Mouse (Mus musculus): ENCODE measurements around the gene Dnaaf5. TPM values are rescaled to one million over a fixed set of nuclear protein-coding genes. Genes with fewer than 3 reads are reported as not detected.
A peak's percentile ranks its signal among the peaks of the same experiment; 100 is the strongest.

Gene Dnaaf5
- polyA plus RNA-seq, 1 experiment from 2014 or later: 2.4 TPM

- WGBS (ENCODE audit: insufficient replicate concordance): 65% methylated on average over 3 of the region's 3 CpGs
- Histone ChIP-seq H3K9me3 (replicated peaks) (no peaks in the 10 kb centered on the region), H3K27me3 (no peaks in the 10 kb centered on the region), H3K4me1 (replicated peaks) (peaks cover under 1% of the 10 kb centered on the region; the same call in 1 of the 2 replicates), H3K36me3 (replicated peaks) (no peaks in the 10 kb centered on the region), H3K27ac (replicated peaks) (no peak overlapping the region), H3K4me2 (no peak overlapping the region), H3K4me3 (replicated peaks) (no peak overlapping the region), H3K9ac (no peak overlapping the region)
- ATAC-seq (ENCODE audit: insufficient read depth): no peak
Observed at GRCm38 (mm10) chr5:139143890-139144289, 6.1 kb upstream of the Dnaaf5 start.

DNA sequence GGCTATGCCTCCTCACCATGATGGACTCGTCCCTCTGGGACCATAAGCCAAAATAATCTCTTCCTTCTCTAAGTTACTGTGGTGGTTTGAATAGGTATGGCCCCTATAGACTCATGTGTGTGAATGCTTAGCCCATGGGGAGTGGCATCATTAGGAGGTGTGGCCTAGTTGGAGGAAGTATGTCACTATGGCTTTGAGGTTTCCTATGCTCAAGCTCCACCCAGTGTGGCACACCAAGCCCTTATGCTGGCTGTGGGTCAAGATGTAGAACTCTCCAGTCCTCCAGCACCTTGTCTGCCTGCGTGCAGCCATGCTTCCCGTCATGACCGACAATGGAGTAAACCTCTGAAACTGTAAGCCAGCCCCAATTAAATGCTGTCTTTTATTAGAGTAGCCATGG, 4.3 kb upstream of the Dnaaf5 start:
- H3K27ac ChIP-seq (replicated peaks): no peak overlapping the region
- no peak for ATAC-seq (ENCODE audit: insufficient read depth)
- no peaks in the 10 kb centered on the region for H3K27me3 ChIP-seq
- H3K9me3 ChIP-seq (replicated peaks): no peaks in the 10 kb centered on the region
- H3K4me2 ChIP-seq: no peak overlapping the region
- H3K9ac ChIP-seq: no peak overlapping the region
- peaks cover 14% of the 10 kb centered on the region for H3K4me1 ChIP-seq (replicated peaks)
- no peaks in the 10 kb centered on the region for H3K36me3 ChIP-seq (replicated peaks)
- 80% methylated on average over 4 of the region's 4 CpGs for WGBS (ENCODE audit: insufficient replicate concordance)
- no peak overlapping the region for H3K4me3 ChIP-seq (replicated peaks)

DNA sequence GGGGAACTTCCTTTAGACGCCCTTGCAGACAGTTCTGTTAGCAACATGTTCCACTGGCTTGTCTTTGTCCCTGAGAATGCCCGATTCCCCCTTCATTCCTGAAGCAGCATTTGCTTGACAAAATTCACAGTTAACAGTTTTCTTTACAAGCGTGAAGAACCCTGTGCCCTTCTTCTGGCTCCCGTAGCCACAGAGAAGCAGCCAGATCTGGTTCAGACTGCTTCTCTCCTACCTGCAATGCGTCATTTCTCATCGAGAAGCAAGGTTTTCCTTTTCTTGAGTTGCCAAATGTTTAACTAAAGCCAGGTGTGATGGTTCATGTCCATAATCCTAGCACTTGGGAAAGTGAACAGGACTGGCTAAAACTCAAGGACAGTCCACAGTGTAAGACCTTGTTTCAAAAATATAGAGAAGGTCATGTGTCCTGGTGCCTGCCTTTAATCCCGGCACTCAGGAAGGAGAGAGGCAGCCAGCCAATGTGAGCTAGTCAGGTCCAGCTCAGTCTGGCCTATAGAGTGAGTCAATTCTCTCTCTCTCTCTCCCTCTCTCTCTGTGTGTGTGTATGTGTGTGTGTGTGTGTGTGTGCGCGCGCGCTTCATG, 3.4 kb upstream of the Dnaaf5 start:
- H3K4me3 ChIP-seq (replicated peaks): no peak overlapping the region
- H3K9ac ChIP-seq: no peak overlapping the region
- no peak for ATAC-seq (ENCODE audit: insufficient read depth)
- H3K27me3 ChIP-seq: no peaks in the 10 kb centered on the region
- WGBS (ENCODE audit: insufficient replicate concordance): 80% methylated on average over 11 of the region's 11 CpGs
- no peak overlapping the region for H3K27ac ChIP-seq (replicated peaks)
- no peak overlapping the region for H3K4me2 ChIP-seq
- no peaks in the 10 kb centered on the region for H3K9me3 ChIP-seq (replicated peaks)
- peaks cover 22% of the 10 kb centered on the region for H3K4me1 ChIP-seq (replicated peaks)
- H3K36me3 ChIP-seq (replicated peaks): no peaks in the 10 kb centered on the region

DNA sequence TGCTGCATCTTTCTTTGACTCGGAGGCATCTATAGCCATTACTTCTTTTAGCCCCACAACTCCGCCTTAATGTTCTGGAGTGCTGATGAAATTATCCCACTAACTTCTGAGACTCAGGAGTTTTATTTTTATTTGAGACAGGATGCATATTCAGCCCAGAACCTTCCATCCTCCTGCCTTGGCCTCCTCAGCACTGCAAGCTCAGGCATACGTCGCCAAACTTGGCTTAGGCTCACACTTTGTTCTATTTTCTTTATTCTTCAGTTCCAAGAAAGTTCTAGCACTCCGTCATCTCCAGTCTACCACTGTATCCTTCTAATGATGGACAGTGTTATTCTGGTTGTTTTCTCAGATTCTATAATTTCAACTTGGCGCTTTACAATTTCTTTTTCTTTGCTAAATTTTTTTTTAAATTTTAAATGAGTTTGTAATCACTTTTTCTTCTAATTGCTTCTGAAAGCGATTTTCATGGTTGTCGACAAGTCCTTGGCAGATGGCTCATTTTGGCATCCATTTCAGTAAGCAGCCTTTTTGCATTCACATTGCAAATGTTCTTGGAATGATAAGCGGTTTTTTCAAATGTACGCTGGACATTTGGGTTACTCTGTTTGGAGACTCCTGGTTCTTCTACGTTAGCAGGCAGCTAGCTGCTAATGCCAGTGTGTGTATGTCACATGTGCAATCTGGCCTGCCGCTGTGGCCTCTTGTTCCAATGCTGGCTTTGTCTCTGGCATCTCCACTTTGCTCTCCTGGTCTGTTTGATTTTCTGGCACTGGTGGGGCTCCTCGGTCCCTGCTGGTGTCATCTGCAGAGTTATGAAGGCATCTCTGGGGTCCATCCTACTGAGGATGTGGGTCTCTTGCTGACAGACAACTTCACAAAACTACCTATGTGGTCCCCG, 2.6 kb upstream of the Dnaaf5 start:
- no peak overlapping the region for H3K4me3 ChIP-seq (replicated peaks)
- peaks cover 24% of the 10 kb centered on the region for H3K4me1 ChIP-seq (replicated peaks)
- H3K27ac ChIP-seq (replicated peaks): no peak overlapping the region
- ATAC-seq (ENCODE audit: insufficient read depth): no peak
- no peak overlapping the region for H3K9ac ChIP-seq
- 78% methylated on average over 14 of the region's 14 CpGs for WGBS (ENCODE audit: insufficient replicate concordance)
- no peaks in the 10 kb centered on the region for H3K27me3 ChIP-seq
- H3K9me3 ChIP-seq (replicated peaks): no peaks in the 10 kb centered on the region
- H3K36me3 ChIP-seq (replicated peaks): 0 out of 2 replicates have a peak, but pooled peaks cover 5% of the 10 kb centered on the region
- H3K4me2 ChIP-seq: no peak overlapping the region

DNA sequence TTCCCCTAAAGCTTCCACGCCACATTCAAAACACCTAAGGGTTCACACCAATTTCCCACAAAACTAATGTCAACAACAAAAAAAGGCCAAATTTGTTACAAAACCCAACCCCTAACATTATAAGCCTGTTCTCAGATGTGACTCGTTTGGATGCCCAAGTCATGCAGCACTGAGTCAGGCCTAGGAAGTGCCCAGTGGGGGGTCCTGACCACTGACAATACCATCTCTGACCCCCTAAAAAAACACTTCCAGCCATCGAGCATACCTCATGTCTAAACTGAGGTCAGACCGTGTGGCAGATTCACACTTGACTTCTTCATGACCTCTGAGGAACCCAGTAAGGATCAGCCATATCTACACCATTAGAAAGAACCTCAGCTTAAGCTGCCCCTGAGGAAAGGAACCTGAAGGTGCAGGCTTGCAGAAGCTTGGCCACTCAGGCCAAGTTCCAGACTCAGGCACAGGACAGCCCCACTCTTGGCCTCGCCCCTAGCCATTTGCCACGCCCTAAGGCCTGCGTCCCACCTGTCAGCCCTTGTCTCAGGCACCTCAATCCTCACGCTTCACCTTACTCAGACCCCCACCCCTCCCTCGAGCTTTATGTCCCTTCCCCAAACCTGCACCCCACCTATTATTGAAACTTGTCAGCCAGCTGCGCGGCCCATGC, 884 bp upstream of the Dnaaf5 start:
- H3K4me1 ChIP-seq (replicated peaks): peaks cover 24% of the 10 kb centered on the region
- WGBS (ENCODE audit: insufficient replicate concordance): 21% methylated on average over 11 of the region's 11 CpGs
- H3K9ac ChIP-seq: peak overlapping the region; percentile 54; the same call in 1 of the 2 replicates
- H3K36me3 ChIP-seq (replicated peaks): peaks cover 21% of the 10 kb centered on the region; the same call in 1 of the 2 replicates
- H3K27me3 ChIP-seq: no peaks in the 10 kb centered on the region
- peak overlapping the region; percentile 95 for H3K4me2 ChIP-seq
- peak overlapping the region; percentile 72; the same call in 1 of the 2 replicates for H3K27ac ChIP-seq (replicated peaks)
- peak overlapping the region; percentile 87 for H3K4me3 ChIP-seq (replicated peaks)
- ATAC-seq (ENCODE audit: insufficient read depth): no peak
- no peaks in the 10 kb centered on the region for H3K9me3 ChIP-seq (replicated peaks)

DNA sequence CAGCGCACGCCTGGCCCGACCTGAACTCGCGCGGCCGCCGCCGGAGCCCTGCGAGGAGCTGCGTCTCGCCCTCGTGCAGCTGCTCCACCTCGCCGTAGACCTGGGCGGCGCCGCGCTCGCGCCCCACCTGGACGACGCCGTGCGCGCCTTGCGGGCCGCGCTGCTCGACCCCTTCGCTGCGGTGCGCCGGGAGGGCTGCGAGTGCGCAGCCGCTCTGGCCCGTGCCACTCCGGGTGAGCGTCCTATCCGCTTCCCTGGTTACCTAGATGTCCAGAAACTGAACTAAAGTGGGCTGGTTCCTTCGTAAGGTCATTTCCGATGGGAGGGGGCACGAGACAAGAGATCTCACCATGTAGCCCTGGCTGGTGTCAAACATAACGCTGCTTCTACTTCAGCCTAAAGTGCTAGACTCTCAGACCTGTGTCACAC, 594 bp downstream of the Dnaaf5 start:
- peak; percentile 36 for ATAC-seq (ENCODE audit: insufficient read depth)
- Histone ChIP-seq H3K27me3 (no peaks in the 10 kb centered on the region), H3K4me1 (replicated peaks) (peaks cover 24% of the 10 kb centered on the region), H3K36me3 (replicated peaks) (peaks cover 31% of the 10 kb centered on the region; the same call in 1 of the 2 replicates), H3K9ac (peak overlapping the region; percentile 71), H3K27ac (replicated peaks) (peak overlapping the region; percentile 72), H3K9me3 (replicated peaks) (no peaks in the 10 kb centered on the region), H3K4me3 (replicated peaks) (peak overlapping the region; percentile 87), H3K4me2 (peak overlapping the region; percentile 95)
- under 1% methylated on average over 45 of the region's 45 CpGs for WGBS (ENCODE audit: insufficient replicate concordance)

- no peak for ATAC-seq (ENCODE audit: insufficient read depth)
- Histone ChIP-seq H3K27me3 (no peaks in the 10 kb centered on the region), H3K27ac (replicated peaks) (no peak overlapping the region), H3K9ac (no peak overlapping the region), H3K4me2 (no peak overlapping the region), H3K9me3 (replicated peaks) (no peaks in the 10 kb centered on the region), H3K4me3 (replicated peaks) (no peak overlapping the region), H3K36me3 (replicated peaks) (peaks cover 28% of the 10 kb centered on the region), H3K4me1 (replicated peaks) (peaks cover 3% of the 10 kb centered on the region; the same call in 1 of the 2 replicates)
- WGBS (ENCODE audit: insufficient replicate concordance): 58% methylated on average over 8 of the region's 8 CpGs
Observed at GRCm38 (mm10) chr5:139160899-139161298, 10.9 kb downstream of the Dnaaf5 start.

GRCm38 (mm10) chr5:139161632-139162031, 11.6 kb downstream of the Dnaaf5 start:
- WGBS (ENCODE audit: insufficient replicate concordance): 30% methylated on average over 10 of the region's 10 CpGs
- Histone ChIP-seq H3K9me3 (replicated peaks) (no peaks in the 10 kb centered on the region), H3K4me1 (replicated peaks) (peaks cover 4% of the 10 kb centered on the region; the same call in 1 of the 2 replicates), H3K27me3 (no peaks in the 10 kb centered on the region), H3K9ac (no peak overlapping the region), H3K4me2 (no peak overlapping the region), H3K4me3 (replicated peaks) (no peak overlapping the region), H3K27ac (replicated peaks) (no peak overlapping the region), H3K36me3 (replicated peaks) (peaks cover 32% of the 10 kb centered on the region)
- no peak for ATAC-seq (ENCODE audit: insufficient read depth)

GRCm38 (mm10) chr5:139166781-139167361, 16.8 kb downstream of the Dnaaf5 start:
- peaks cover 36% of the 10 kb centered on the region for H3K36me3 ChIP-seq (replicated peaks)
- WGBS (ENCODE audit: insufficient replicate concordance): 24% methylated on average over 6 of the region's 6 CpGs
- peaks cover 14% of the 10 kb centered on the region for H3K4me1 ChIP-seq (replicated peaks)
- 0 out of 2 replicates have a peak overlapping the region, but pooled peaks have one; percentile 3 for H3K27ac ChIP-seq (replicated peaks)
- H3K9me3 ChIP-seq (replicated peaks): no peaks in the 10 kb centered on the region
- H3K9ac ChIP-seq: no peak overlapping the region
- H3K4me3 ChIP-seq (replicated peaks): no peak overlapping the region
- no peak overlapping the region for H3K4me2 ChIP-seq
- no peaks in the 10 kb centered on the region for H3K27me3 ChIP-seq
- peak; percentile 72 for ATAC-seq (ENCODE audit: insufficient read depth)

DNA sequence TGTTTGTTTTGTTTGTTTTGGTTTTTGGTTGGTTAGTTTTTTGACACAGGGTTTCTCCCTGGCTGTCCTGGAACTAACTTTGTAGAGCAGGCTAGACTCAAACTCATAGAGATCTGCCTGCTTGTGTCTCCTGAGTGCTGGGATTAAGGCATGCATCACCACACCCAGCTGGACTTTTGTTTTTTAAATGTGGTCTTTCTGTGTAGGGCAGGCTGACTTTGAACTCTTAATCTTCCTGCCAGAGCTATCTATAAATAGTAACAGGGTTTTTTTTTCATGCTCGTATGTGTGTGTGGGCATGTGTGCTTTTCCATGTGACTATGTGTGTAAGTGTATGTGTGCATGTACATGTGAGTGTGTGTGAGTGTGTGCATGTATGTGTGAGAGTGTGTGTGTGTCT, 17.5 kb downstream of the Dnaaf5 start:
- no peak for ATAC-seq (ENCODE audit: insufficient read depth)
- no peak overlapping the region for H3K4me2 ChIP-seq
- H3K27me3 ChIP-seq: no peaks in the 10 kb centered on the region
- H3K9me3 ChIP-seq (replicated peaks): no peaks in the 10 kb centered on the region
- H3K9ac ChIP-seq: no peak overlapping the region
- H3K4me3 ChIP-seq (replicated peaks): no peak overlapping the region
- 35% methylated on average over 1 of the region's 1 CpGs for WGBS (ENCODE audit: insufficient replicate concordance)
- peaks cover 36% of the 10 kb centered on the region for H3K36me3 ChIP-seq (replicated peaks)
- no peak overlapping the region for H3K27ac ChIP-seq (replicated peaks)
- H3K4me1 ChIP-seq (replicated peaks): peaks cover 14% of the 10 kb centered on the region
